Mouse (Mus musculus): ENCODE data around the gene Fgfr2. TPM values are rescaled to one million over a fixed set of nuclear protein-coding genes. Genes with fewer than 3 reads are reported as not detected.

Fgfr2 gene
- polyA plus RNA-seq, 1 experiment from 2014 or later, result 106 TPM

GRCm38 (mm10) chr7:130884161-130884560 lies 2239.0 kb downstream of the Fgfr2 start:
- Histone ChIP-seq H3K9ac (ENCODE audit: low read depth, low read length) (no peak overlapping the region), H3K4me3 (ENCODE audit: low read depth, low read length) (no peak overlapping the region), H3K36me3 (ENCODE audit: control insufficient read depth, insufficient read depth, low read length) (peaks cover 23% of the 10 kb centered on the region), H3K9me3 (ENCODE audit: control insufficient read depth, low read length) (no peaks in the 10 kb centered on the region), H3K4me1 (ENCODE audit: control insufficient read depth, insufficient read depth, low read length) (no peaks in the 10 kb centered on the region), H3K27me3 (replicated peaks; ENCODE audit: control insufficient read depth, insufficient read depth, low read length) (no peaks in the 10 kb centered on the region), H3K27ac (replicated peaks; ENCODE audit: low read depth, low read length) (no peak overlapping the region), H3K4me2 (ENCODE audit: low read depth, low read length) (no peak overlapping the region)
- ATAC-seq (ENCODE audit: low read depth) (no peak), DNase-seq (ENCODE audit: low spot score) (no peak)
- WGBS, result 95% methylated on average over 2 of the region's 2 CpGs

GRCm38 (mm10) chr7:130867256-130867655 lies 2255.9 kb downstream of the Fgfr2 start:
- Histone ChIP-seq H3K9me3 (ENCODE audit: control insufficient read depth, low read length) (no peaks in the 10 kb centered on the region), H3K9ac (ENCODE audit: low read depth, low read length) (no peak overlapping the region), H3K4me3 (ENCODE audit: low read depth, low read length) (peak overlapping the region; percentile 88; the same call in 1 of the 2 replicates), H3K36me3 (ENCODE audit: control insufficient read depth, insufficient read depth, low read length) (no peaks in the 10 kb centered on the region), H3K4me1 (ENCODE audit: control insufficient read depth, insufficient read depth, low read length) (peaks cover 4% of the 10 kb centered on the region), H3K27me3 (replicated peaks; ENCODE audit: control insufficient read depth, insufficient read depth, low read length) (no peaks in the 10 kb centered on the region), H3K4me2 (ENCODE audit: low read depth, low read length) (peak overlapping the region; percentile 62; the same call in 1 of the 2 replicates), H3K27ac (replicated peaks; ENCODE audit: low read depth, low read length) (no peak overlapping the region)
- no peak for ATAC-seq (ENCODE audit: low read depth)
- WGBS, result 66% methylated on average over 3 of the region's 3 CpGs
- DNase-seq (ENCODE audit: low spot score), result peak; percentile 13

- no peaks in the 10 kb centered on the region for H3K36me3 ChIP-seq (ENCODE audit: control insufficient read depth, insufficient read depth, low read length)
- no peak for ATAC-seq (ENCODE audit: low read depth)
- H3K9me3 ChIP-seq (ENCODE audit: control insufficient read depth, low read length), result no peaks in the 10 kb centered on the region
- H3K27me3 ChIP-seq (replicated peaks; ENCODE audit: control insufficient read depth, insufficient read depth, low read length), result no peaks in the 10 kb centered on the region
- peak overlapping the region; percentile 62 for H3K4me2 ChIP-seq (ENCODE audit: low read depth, low read length)
- DNase-seq (ENCODE audit: low spot score), result no peak
- 3% methylated on average over 13 of the region's 13 CpGs for WGBS
- H3K4me1 ChIP-seq (ENCODE audit: control insufficient read depth, insufficient read depth, low read length), result peaks cover 5% of the 10 kb centered on the region
- peak overlapping the region; percentile 71 for H3K27ac ChIP-seq (replicated peaks; ENCODE audit: low read depth, low read length)
- H3K9ac ChIP-seq (ENCODE audit: low read depth, low read length), result peak overlapping the region; percentile 89
- H3K4me3 ChIP-seq (ENCODE audit: low read depth, low read length), result peak overlapping the region; percentile 88
Observed at GRCm38 (mm10) chr7:130866640-130867039, 2256.5 kb downstream of the Fgfr2 start.

GRCm38 (mm10) chr7:130865613-130866591 lies 2257.2 kb downstream of the Fgfr2 start, which contains the start of gene Plekha1:
Gene Plekha1, plus strand, starts transcription at chr7:130865756.
- H3K4me2 ChIP-seq (ENCODE audit: low read depth, low read length), result peak within 1 kb of the TSS; percentile 62
- H3K4me3 ChIP-seq (ENCODE audit: low read depth, low read length), result peak within 1 kb of the TSS; percentile 88
- peak within 1 kb of the TSS; percentile 89 for H3K9ac ChIP-seq (ENCODE audit: low read depth, low read length)
- no peaks in the 10 kb centered on the region for H3K36me3 ChIP-seq (ENCODE audit: control insufficient read depth, insufficient read depth, low read length)
- no peaks in the 10 kb centered on the region for H3K27me3 ChIP-seq (replicated peaks; ENCODE audit: control insufficient read depth, insufficient read depth, low read length)
- H3K4me1 ChIP-seq (ENCODE audit: control insufficient read depth, insufficient read depth, low read length), result peaks cover 12% of the 10 kb centered on the region
- peak; percentile 99 for ATAC-seq (ENCODE audit: low read depth)
- H3K9me3 ChIP-seq (ENCODE audit: control insufficient read depth, low read length), result no peaks in the 10 kb centered on the region
- peak within 1 kb of the TSS; percentile 71 for H3K27ac ChIP-seq (replicated peaks; ENCODE audit: low read depth, low read length)
- peak; percentile 99 for DNase-seq (ENCODE audit: low spot score)
- under 1% methylated on average over 52 of the region's 114 CpGs for WGBS

- no peak for ATAC-seq (ENCODE audit: low read depth)
- Histone ChIP-seq H3K36me3 (ENCODE audit: control insufficient read depth, insufficient read depth, low read length) (no peaks in the 10 kb centered on the region), H3K27me3 (replicated peaks; ENCODE audit: control insufficient read depth, insufficient read depth, low read length) (no peaks in the 10 kb centered on the region), H3K4me2 (ENCODE audit: low read depth, low read length) (no peak overlapping the region), H3K4me3 (ENCODE audit: low read depth, low read length) (no peak overlapping the region), H3K4me1 (ENCODE audit: control insufficient read depth, insufficient read depth, low read length) (peaks cover 16% of the 10 kb centered on the region), H3K9me3 (ENCODE audit: control insufficient read depth, low read length) (no peaks in the 10 kb centered on the region), H3K9ac (ENCODE audit: low read depth, low read length) (no peak overlapping the region), H3K27ac (replicated peaks; ENCODE audit: low read depth, low read length) (no peak overlapping the region)
- WGBS, result 76% methylated on average over 7 of the region's 7 CpGs
- no peak for DNase-seq (ENCODE audit: low spot score)
Observed at GRCm38 (mm10) chr7:130864711-130865110, 2258.4 kb downstream of the Fgfr2 start.

GRCm38 (mm10) chr7:130862501-130862900 lies 2260.6 kb downstream of the Fgfr2 start:
- Histone ChIP-seq H3K9ac (ENCODE audit: low read depth, low read length) (no peak overlapping the region), H3K36me3 (ENCODE audit: control insufficient read depth, insufficient read depth, low read length) (no peaks in the 10 kb centered on the region), H3K4me2 (ENCODE audit: low read depth, low read length) (no peak overlapping the region), H3K9me3 (ENCODE audit: control insufficient read depth, low read length) (no peaks in the 10 kb centered on the region), H3K4me3 (ENCODE audit: low read depth, low read length) (no peak overlapping the region), H3K27me3 (replicated peaks; ENCODE audit: control insufficient read depth, insufficient read depth, low read length) (no peaks in the 10 kb centered on the region; the same call in 1 of the 2 replicates), H3K27ac (replicated peaks; ENCODE audit: low read depth, low read length) (no peak overlapping the region), H3K4me1 (ENCODE audit: control insufficient read depth, insufficient read depth, low read length) (peaks cover 16% of the 10 kb centered on the region)
- peak; percentile 39 for DNase-seq (ENCODE audit: low spot score)
- WGBS, result 54% methylated on average over 1 of the region's 1 CpGs
- ATAC-seq (ENCODE audit: low read depth), result no peak

GRCm38 (mm10) chr7:130860721-130861142 lies 2262.4 kb downstream of the Fgfr2 start:
- DNase-seq (ENCODE audit: low spot score) (peak; percentile 82), ATAC-seq (ENCODE audit: low read depth) (peak; percentile 9; the same call in 1 of the 2 replicates)
- Histone ChIP-seq H3K4me3 (ENCODE audit: low read depth, low read length) (no peak overlapping the region), H3K9me3 (ENCODE audit: control insufficient read depth, low read length) (no peaks in the 10 kb centered on the region), H3K4me1 (ENCODE audit: control insufficient read depth, insufficient read depth, low read length) (peaks cover 13% of the 10 kb centered on the region), H3K27ac (replicated peaks; ENCODE audit: low read depth, low read length) (no peak overlapping the region; the same call in 1 of the 2 replicates), H3K36me3 (ENCODE audit: control insufficient read depth, insufficient read depth, low read length) (no peaks in the 10 kb centered on the region), H3K27me3 (replicated peaks; ENCODE audit: control insufficient read depth, insufficient read depth, low read length) (no peaks in the 10 kb centered on the region; the same call in 1 of the 2 replicates), H3K4me2 (ENCODE audit: low read depth, low read length) (peak overlapping the region; percentile 9; the same call in 1 of the 2 replicates), H3K9ac (ENCODE audit: low read depth, low read length) (no peak overlapping the region)
- 20% methylated on average over 11 of the region's 11 CpGs for WGBS

GRCm38 (mm10) chr7:130859926-130860325 lies 2263.2 kb downstream of the Fgfr2 start:
- DNase-seq (ENCODE audit: low spot score), result no peak
- H3K9ac ChIP-seq (ENCODE audit: low read depth, low read length), result no peak overlapping the region
- no peaks in the 10 kb centered on the region for H3K9me3 ChIP-seq (ENCODE audit: control insufficient read depth, low read length)
- 41% methylated on average over 4 of the region's 5 CpGs for WGBS
- no peaks in the 10 kb centered on the region for H3K36me3 ChIP-seq (ENCODE audit: control insufficient read depth, insufficient read depth, low read length)
- no peaks in the 10 kb centered on the region; the same call in 1 of the 2 replicates for H3K27me3 ChIP-seq (replicated peaks; ENCODE audit: control insufficient read depth, insufficient read depth, low read length)
- H3K4me3 ChIP-seq (ENCODE audit: low read depth, low read length), result no peak overlapping the region
- peaks cover 13% of the 10 kb centered on the region for H3K4me1 ChIP-seq (ENCODE audit: control insufficient read depth, insufficient read depth, low read length)
- H3K27ac ChIP-seq (replicated peaks; ENCODE audit: low read depth, low read length), result no peak overlapping the region
- ATAC-seq (ENCODE audit: low read depth), result no peak
- no peak overlapping the region for H3K4me2 ChIP-seq (ENCODE audit: low read depth, low read length)
